Mouse (Mus musculus): Measurements from ENCODE around the gene Igfbp5. TPM values are rescaled to one million over a fixed set of nuclear protein-coding genes. Genes with fewer than 3 reads are reported as not detected.

Igfbp5 gene
- total RNA-seq, 2 experiments from 2014 or later = 42.5 to 62.4 TPM

- no peak for DNase-seq (ENCODE audit: low spot score in 2 of 2)
Observed at GRCm38 (mm10) chr1:72847849-72848380, 26.8 kb downstream of the Igfbp5 start.

- DNase-seq (ENCODE audit: low spot score in 2 of 2) = no peak
Observed at GRCm38 (mm10) chr1:72844675-72845074, 30.0 kb downstream of the Igfbp5 start.

- DNase-seq (ENCODE audit: low spot score in 2 of 2) = no peak
Observed at GRCm38 (mm10) chr1:72842666-72843459, 31.8 kb downstream of the Igfbp5 start.

- no peak for DNase-seq (ENCODE audit: low spot score in 2 of 2)
Observed at GRCm38 (mm10) chr1:72839791-72840190, 34.9 kb downstream of the Igfbp5 start.

GRCm38 (mm10) chr1:72839356-72839755 is 35.3 kb downstream of the Igfbp5 start:
- DNase-seq (ENCODE audit: low spot score in 2 of 2) = no peak

GRCm38 (mm10) chr1:72833563-72833962 is 41.1 kb downstream of the Igfbp5 start:
- no peak for DNase-seq (ENCODE audit: low spot score in 2 of 2)

GRCm38 (mm10) chr1:72832715-72833153 is 42.0 kb downstream of the Igfbp5 start:
- no peak for DNase-seq (ENCODE audit: low spot score in 2 of 2)

- DNase-seq (ENCODE audit: low spot score in 2 of 2) = no peak
Observed at GRCm38 (mm10) chr1:72830485-72830884, 44.2 kb downstream of the Igfbp5 start.

GRCm38 (mm10) chr1:72828843-72829242 is 45.8 kb downstream of the Igfbp5 start:
- DNase-seq (ENCODE audit: low spot score in 2 of 2) = no peak

- DNase-seq (ENCODE audit: low spot score in 2 of 2) = no peak
Observed at GRCm38 (mm10) chr1:72827411-72828315, 47.0 kb downstream of the Igfbp5 start.

GRCm38 (mm10) chr1:72826931-72827330 is 47.8 kb downstream of the Igfbp5 start:
- no peak for DNase-seq (ENCODE audit: low spot score in 2 of 2)

- DNase-seq (ENCODE audit: low spot score in 2 of 2) = no peak
Observed at GRCm38 (mm10) chr1:72826446-72826845, 48.2 kb downstream of the Igfbp5 start.

GRCm38 (mm10) chr1:72825921-72826320 is 48.8 kb downstream of the Igfbp5 start:
- no peak for DNase-seq (ENCODE audit: low spot score in 2 of 2)

- DNase-seq (ENCODE audit: low spot score in 2 of 2) = no peak
Observed at GRCm38 (mm10) chr1:72825286-72825685, 49.4 kb downstream of the Igfbp5 start.

- peak in 1 of 2 experiments; percentile 21 for DNase-seq (ENCODE audit: low spot score in 2 of 2)
Observed at GRCm38 (mm10) chr1:72824707-72825101, 50.0 kb downstream of the Igfbp5 start.

- peak; percentile 22 to 33 for DNase-seq (ENCODE audit: low spot score in 2 of 2)
Observed at GRCm38 (mm10) chr1:72823751-72824706, 50.7 kb downstream of the Igfbp5 start, which contains the start of gene Igfbp2. Gene Igfbp2 (plus strand): TSS chr1:72824503.

GRCm38 (mm10) chr1:72822893-72823292 is 51.8 kb downstream of the Igfbp5 start:
- DNase-seq (ENCODE audit: low spot score in 2 of 2) = no peak

GRCm38 (mm10) chr1:72819995-72820394 is 54.7 kb downstream of the Igfbp5 start:
- DNase-seq (ENCODE audit: low spot score in 2 of 2) = no peak

- DNase-seq (ENCODE audit: low spot score in 2 of 2) = no peak
Observed at GRCm38 (mm10) chr1:72815616-72816015, 59.1 kb downstream of the Igfbp5 start.

GRCm38 (mm10) chr1:72815184-72815583 is 59.5 kb downstream of the Igfbp5 start:
- DNase-seq (ENCODE audit: low spot score in 2 of 2) = no peak
